Mouse (Mus musculus) cerebellum, postnatal 4 days (tissue): ENCODE measurements at regions not wholly inside any gene's neighbourhood (a gene's known extent, or its start where the extent isn't known, plus 50 kb on each side); places are given as distances from the start of the nearest gene placed in this dataset.
A peak's percentile ranks its signal among the peaks of the same experiment; 100 is the strongest.

Experiments used
- DNase-seq, 2 experiments: peaks; one replicate each; pipeline ENCODE4 v3.0.0; 2022; ENCODE audit warnings: low spot score in 2 of 2, mixed read lengths in 1 of 2

- DNase-seq = no peak
Measured at GRCm38 (mm10) chr14:58499501-58499900, 429.2 kb downstream of the Fgf9 start.

GRCm38 (mm10) chr14:58499071-58499470, 428.7 kb downstream of the Fgf9 start:
- DNase-seq = no peak

- no peak for DNase-seq
Measured at GRCm38 (mm10) chr14:58496902-58497301, 426.6 kb downstream of the Fgf9 start.

- no peak for DNase-seq
Measured at GRCm38 (mm10) chr14:58494400-58494987, 424.1 kb downstream of the Fgf9 start.

GRCm38 (mm10) chr14:58492118-58492517, 421.8 kb downstream of the Fgf9 start:
- DNase-seq = no peak

- no peak for DNase-seq
Measured at GRCm38 (mm10) chr14:58488803-58489202, 418.5 kb downstream of the Fgf9 start.

- DNase-seq = no peak
Measured at GRCm38 (mm10) chr14:58487836-58488235, 417.5 kb downstream of the Fgf9 start.

GRCm38 (mm10) chr14:58480454-58480853, 410.1 kb downstream of the Fgf9 start:
- no peak for DNase-seq

- DNase-seq = no peak
Measured at GRCm38 (mm10) chr14:58470678-58471077, 400.3 kb downstream of the Fgf9 start.

- DNase-seq = no peak
Measured at GRCm38 (mm10) chr14:58468451-58468850, 398.1 kb downstream of the Fgf9 start.

- no peak for DNase-seq
Measured at GRCm38 (mm10) chr14:58467856-58468255, 397.5 kb downstream of the Fgf9 start.

GRCm38 (mm10) chr14:58446776-58447354, 376.5 kb downstream of the Fgf9 start:
- DNase-seq = no peak

- no peak for DNase-seq
Measured at GRCm38 (mm10) chr14:58444496-58444895, 374.1 kb downstream of the Fgf9 start.

GRCm38 (mm10) chr14:58442501-58442900, 372.2 kb downstream of the Fgf9 start:
- DNase-seq = no peak

- DNase-seq = no peak
Measured at GRCm38 (mm10) chr14:58439963-58440362, 369.6 kb downstream of the Fgf9 start.

- no peak for DNase-seq
Measured at GRCm38 (mm10) chr14:58436096-58436495, 365.7 kb downstream of the Fgf9 start.

GRCm38 (mm10) chr14:58426472-58426871, 356.1 kb downstream of the Fgf9 start:
- DNase-seq = no peak

GRCm38 (mm10) chr14:58421904-58422303, 351.6 kb downstream of the Fgf9 start:
- DNase-seq = no peak

- no peak for DNase-seq
Measured at GRCm38 (mm10) chr14:58417545-58417944, 347.2 kb downstream of the Fgf9 start.

GRCm38 (mm10) chr14:58392055-58392726, 321.8 kb downstream of the Fgf9 start:
- no peak for DNase-seq

- peak in 1 of 2 experiments; percentile 4 for DNase-seq
Measured at GRCm38 (mm10) chr14:58390741-58391140, 320.4 kb downstream of the Fgf9 start.

GRCm38 (mm10) chr14:58387348-58388000, 317.1 kb downstream of the Fgf9 start:
- DNase-seq = no peak

- no peak for DNase-seq
Measured at GRCm38 (mm10) chr14:58375056-58375455, 304.7 kb downstream of the Fgf9 start.
